Comparison of ENCODE assay signal across 10 mouse cellular contexts in the genomic region with DNA sequence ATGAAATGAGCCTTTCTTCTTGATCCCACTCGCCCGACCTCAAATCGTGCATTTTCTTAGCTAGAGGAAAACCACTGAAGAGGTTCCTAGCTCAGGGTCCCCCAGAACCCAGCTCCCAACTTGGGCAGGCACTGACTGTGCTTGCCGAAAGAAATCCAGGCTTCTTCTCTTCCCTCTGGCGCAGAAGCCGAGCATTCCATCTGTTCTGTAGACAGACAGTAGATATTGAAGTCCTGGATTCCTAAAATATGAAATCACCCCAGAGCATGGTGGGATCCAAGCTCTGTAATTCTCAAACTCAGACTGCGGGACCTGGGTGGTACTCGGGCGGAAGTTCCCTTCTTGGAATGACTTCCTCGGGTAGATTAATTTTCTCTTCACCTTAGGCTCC. TPM values are rescaled to one million over a fixed set of nuclear protein-coding genes. Genes with fewer than 3 reads are reported as not detected.
A peak's percentile ranks its signal among the peaks of the same experiment; 100 is the strongest.
DNase-seq lines count a peak whose midpoint lies in the region; ATAC-seq lines count a peak whose summit lies in the region.
"Had no signal": no experiment of that assay in that cellular context is flagged by ENCODE, and none has a peak within 500 bp of the region (broad histone marks: within the 10 kb centered on the region; RNA-seq: fewer than 3 reads in every experiment).

No protein-coding gene starts in this region.

- no peak overlapping the region for H3K4me3 ChIP-seq in kidney, embryonic 15.5 days (replicated peaks)
- H3K4me3 ChIP-seq in forebrain, embryonic 11.5 days (ENCODE audit: low read depth, low read length), result no peak overlapping the region
- no peak overlapping the region for H3K4me3 ChIP-seq in hindbrain, embryonic 14.5 days (replicated peaks; ENCODE audit: low read length)
- no peak overlapping the region for H3K4me3 ChIP-seq in midbrain, embryonic 16.5 days (ENCODE audit: low read depth, low read length)
- H3K4me3 ChIP-seq: liver, embryonic 15.5 days had no signal

- DNase-seq in kidney, postnatal 36 days, result no peak
- no peak for DNase-seq in forebrain, embryonic 11.5 days (ENCODE audit: low spot score)
- no peak for DNase-seq in hindbrain, embryonic 14.5 days (ENCODE audit: low spot score)
- no peak for DNase-seq in layer of hippocampus, adult 9-11 months
- DNase-seq in cerebellum, postnatal 36 days, result no peak

- no peaks in the 10 kb centered on the region for H3K9me3 ChIP-seq in kidney, embryonic 15.5 days (replicated peaks)
- H3K9me3 ChIP-seq in forebrain, embryonic 11.5 days (ENCODE audit: control insufficient read depth, low read length), result no peaks in the 10 kb centered on the region
- no peaks in the 10 kb centered on the region for H3K9me3 ChIP-seq in hindbrain, embryonic 14.5 days (ENCODE audit: control insufficient read depth, low read length)
- no peaks in the 10 kb centered on the region for H3K9me3 ChIP-seq in midbrain, embryonic 16.5 days (replicated peaks; ENCODE audit: control insufficient read depth, low read length, poor library complexity, severe bottlenecking)
- H3K9me3 ChIP-seq: liver, embryonic 15.5 days had no signal

- H3K9ac ChIP-seq in kidney, embryonic 15.5 days, result no peak overlapping the region
- no peak overlapping the region for H3K9ac ChIP-seq in forebrain, embryonic 11.5 days (ENCODE audit: low read length)
- H3K9ac ChIP-seq in hindbrain, embryonic 14.5 days, result no peak overlapping the region
- peak overlapping the region; percentile 22; the same call in 1 of the 2 replicates for H3K9ac ChIP-seq in midbrain, embryonic 16.5 days (ENCODE audit: low read depth, low read length)
- H3K9ac ChIP-seq: liver, embryonic 15.5 days had no signal

- ATAC-seq in kidney, embryonic 15.5 days (replicated peaks; ENCODE audit: low FRiP score), result no peak
- no peak for ATAC-seq in forebrain, embryonic 11.5 days (replicated peaks; ENCODE audit: low FRiP score)
- ATAC-seq in hindbrain, embryonic 14.5 days (ENCODE audit: low FRiP score), result no peak
- no peak for ATAC-seq in midbrain, embryonic 16.5 days
- ATAC-seq in activated CD4-positive, CD25-positive, alpha-beta regulatory T cell, adult 4 months, result no peak

- peaks cover 13% of the 10 kb centered on the region for H3K4me1 ChIP-seq in kidney, embryonic 15.5 days
- peaks cover 12% of the 10 kb centered on the region; the same call in 1 of the 2 replicates for H3K4me1 ChIP-seq in forebrain, embryonic 11.5 days (replicated peaks; ENCODE audit: control insufficient read depth, insufficient read depth, low read length)
- H3K4me1 ChIP-seq in hindbrain, embryonic 14.5 days (replicated peaks; ENCODE audit: control insufficient read depth, insufficient read depth, low read length), result peaks cover 19% of the 10 kb centered on the region
- peaks cover 21% of the 10 kb centered on the region; the same call in 1 of the 2 replicates for H3K4me1 ChIP-seq in midbrain, embryonic 16.5 days (ENCODE audit: control insufficient read depth, insufficient read depth, low read length)

- H3K27me3 ChIP-seq in kidney, embryonic 15.5 days, result no peaks in the 10 kb centered on the region
- no peaks in the 10 kb centered on the region for H3K27me3 ChIP-seq in forebrain, embryonic 11.5 days (ENCODE audit: control insufficient read depth, insufficient read depth, low read length)
- H3K27me3 ChIP-seq in hindbrain, embryonic 14.5 days (ENCODE audit: control insufficient read depth, insufficient read depth, low read length), result no peaks in the 10 kb centered on the region
- H3K27me3 ChIP-seq in midbrain, embryonic 16.5 days (ENCODE audit: control insufficient read depth, insufficient read depth, low read depth, low read length), result no peaks in the 10 kb centered on the region

- no peaks in the 10 kb centered on the region for H3K36me3 ChIP-seq in kidney, embryonic 15.5 days
- H3K36me3 ChIP-seq in forebrain, embryonic 11.5 days (ENCODE audit: control insufficient read depth, insufficient read depth, low read length), result no peaks in the 10 kb centered on the region
- no peaks in the 10 kb centered on the region for H3K36me3 ChIP-seq in hindbrain, embryonic 14.5 days (replicated peaks; ENCODE audit: control insufficient read depth, insufficient read depth)
- no peaks in the 10 kb centered on the region for H3K36me3 ChIP-seq in midbrain, embryonic 16.5 days (ENCODE audit: control insufficient read depth, insufficient read depth, low read length)
- H3K36me3 ChIP-seq: liver, embryonic 15.5 days had no signal

- WGBS in kidney, embryonic 15.5 days, result 37% methylated on average over 10 of the region's 10 CpGs
- 54% methylated on average over 10 of the region's 10 CpGs for WGBS in forebrain, embryonic 11.5 days
- 48% methylated on average over 10 of the region's 10 CpGs for WGBS in hindbrain, embryonic 14.5 days
- WGBS in midbrain, embryonic 16.5 days, result 47% methylated on average over 10 of the region's 10 CpGs

- H3K4me2 ChIP-seq in kidney, embryonic 15.5 days, result peak overlapping the region; percentile 56
- H3K4me2 ChIP-seq in forebrain, embryonic 11.5 days (ENCODE audit: low read depth, low read length, severe bottlenecking), result peak overlapping the region; percentile 46; the same call in 1 of the 2 replicates
- H3K4me2 ChIP-seq in hindbrain, embryonic 14.5 days (replicated peaks), result peak overlapping the region; percentile 53; the same call in 1 of the 2 replicates
- H3K4me2 ChIP-seq in midbrain, embryonic 16.5 days (ENCODE audit: low read length), result peak overlapping the region; percentile 53; the same call in 1 of the 2 replicates
- H3K4me2 ChIP-seq: liver, embryonic 15.5 days had no signal

- peak overlapping the region; percentile 51; the same call in 1 of the 2 replicates for H3K27ac ChIP-seq in kidney, embryonic 15.5 days
- H3K27ac ChIP-seq in forebrain, embryonic 11.5 days (ENCODE audit: low read depth, low read length), result no peak overlapping the region
- H3K27ac ChIP-seq in hindbrain, embryonic 14.5 days, result peak overlapping the region; percentile 23; the same call in 1 of the 2 replicates
- H3K27ac ChIP-seq in midbrain, embryonic 16.5 days (ENCODE audit: low read length), result 0 out of 2 replicates have a peak overlapping the region, but pooled peaks have one; percentile 39
- H3K27ac ChIP-seq: liver, embryonic 15.5 days had no signal

RNA-seq across cellular contexts. Expression of gene Celf3, which starts 5.0 kb away (rescaled TPM):
- polyA plus RNA-seq in kidney, embryonic 15.5 days (2015; fragmentation: Nextera tagmentation; extraction: Ambion mirVana), result 2.5 and 5.5 TPM in 2 replicates
- 137 and 149 TPM in 2 replicates for polyA plus RNA-seq in forebrain, embryonic 11.5 days (2014; fragmentation: Nextera tagmentation; extraction: Ambion mirVana)
- polyA plus RNA-seq in hindbrain, embryonic 14.5 days (2014; fragmentation: Nextera tagmentation; extraction: Ambion mirVana), result 182 and 237 TPM in 2 replicates
- 261 and 296 TPM in 2 replicates for polyA plus RNA-seq in midbrain, embryonic 16.5 days (2015; fragmentation: Nextera tagmentation; extraction: Ambion mirVana)
- under 1 TPM; 0.52 to 0.57 TPM for polyA plus RNA-seq in activated CD4-positive, CD25-positive, alpha-beta regulatory T cell, adult 4 months (2017; shearing (Covaris generic))

RNA-seq across cellular contexts. Expression of gene Riiad1, which starts 7.0 kb away (rescaled TPM):
- polyA plus RNA-seq in kidney, embryonic 15.5 days (2015; fragmentation: Nextera tagmentation; extraction: Ambion mirVana), result 1.2 and 2.3 TPM in 2 replicates
- 12.8 and 15.5 TPM in 2 replicates for polyA plus RNA-seq in forebrain, embryonic 11.5 days (2014; fragmentation: Nextera tagmentation; extraction: Ambion mirVana)
- polyA plus RNA-seq in hindbrain, embryonic 14.5 days (2014; fragmentation: Nextera tagmentation; extraction: Ambion mirVana), result 15.8 and 24.9 TPM in 2 replicates
- polyA plus RNA-seq in midbrain, embryonic 16.5 days (2015; fragmentation: Nextera tagmentation; extraction: Ambion mirVana), result 26.7 and 27.7 TPM in 2 replicates
- 1 to 10 TPM in 1 of 2 experiments, not detected in 1; 1.3 TPM for polyA plus RNA-seq in activated CD4-positive, CD25-positive, alpha-beta regulatory T cell, adult 4 months (2017; shearing (Covaris generic))
- polyA plus RNA-seq: adrenal gland, adult 2 months had no signal

RNA-seq across cellular contexts. Expression of gene Oaz3, which starts 29.4 kb away (rescaled TPM):
- 0.45 and 0.84 TPM in 2 replicates for polyA plus RNA-seq in kidney, embryonic 15.5 days (2015; fragmentation: Nextera tagmentation; extraction: Ambion mirVana)
- 0.40 and 0.76 TPM in 2 replicates for polyA plus RNA-seq in forebrain, embryonic 11.5 days (2014; fragmentation: Nextera tagmentation; extraction: Ambion mirVana)
- polyA plus RNA-seq in hindbrain, embryonic 14.5 days (2014; fragmentation: Nextera tagmentation; extraction: Ambion mirVana), result 0.89 and 1.2 TPM in 2 replicates
- 1.5 TPM in 2 replicates for polyA plus RNA-seq in midbrain, embryonic 16.5 days (2015; fragmentation: Nextera tagmentation; extraction: Ambion mirVana)
- polyA plus RNA-seq in activated CD4-positive, CD25-positive, alpha-beta regulatory T cell, adult 4 months (2017; shearing (Covaris generic)), result under 1 TPM in 1 of 2 experiments, not detected in 1; 0.74 TPM

RNA-seq across cellular contexts. Expression of gene Mrpl9, which starts 30.0 kb away (rescaled TPM):
- polyA plus RNA-seq in kidney, embryonic 15.5 days (2015; fragmentation: Nextera tagmentation; extraction: Ambion mirVana), result 68.4 and 70.4 TPM in 2 replicates
- polyA plus RNA-seq in forebrain, embryonic 11.5 days (2014; fragmentation: Nextera tagmentation; extraction: Ambion mirVana), result 65.3 and 67.0 TPM in 2 replicates
- polyA plus RNA-seq in hindbrain, embryonic 14.5 days (2014; fragmentation: Nextera tagmentation; extraction: Ambion mirVana), result 58.4 and 59.9 TPM in 2 replicates
- polyA plus RNA-seq in midbrain, embryonic 16.5 days (2015; fragmentation: Nextera tagmentation; extraction: Ambion mirVana), result 55.1 and 56.5 TPM in 2 replicates
- polyA plus RNA-seq in activated CD4-positive, CD25-positive, alpha-beta regulatory T cell, adult 4 months (2017; shearing (Covaris generic)), result 10 to 100 TPM; 52.3 to 63.6 TPM

Comparison
In these comparisons a context has a peak if more than half of its experiments do, and no peak if none do; other contexts are left out.
1. RNA of gene Celf3, which starts 5.0 kb away (polyA plus RNA-seq): 261 to 296 TPM in midbrain, embryonic 16.5 days, 182 to 237 TPM in hindbrain, embryonic 14.5 days and 137 to 149 TPM in forebrain, embryonic 11.5 days; 2.5 to 5.5 TPM in kidney, embryonic 15.5 days and 0.52 to 0.57 TPM in activated CD4-positive, CD25-positive, alpha-beta regulatory T cell, adult 4 months; every median in the first group is over 10 times any median in the second.
2. Peak in every context shown above with its lines, with median percentiles within 50 percentile points of each other: H3K4me2 ChIP-seq.